Mouse (Mus musculus) megakaryocyte, embryonic 14.5 days (primary cell): Measurements from ENCODE around the gene Chst8.

ENCODE experiments used
- FLI1 ChIP-seq: IDR thresholded peaks from 2 replicates; pipeline ENCODE4 v1.6.1; 2012; ENCODE audit warnings: low read length, inconsistent platforms, mixed read lengths
- GATA1 ChIP-seq: IDR thresholded peaks from 3 replicates; pipeline ENCODE4 v1.6.1; 2012; ENCODE audit warnings: mixed read lengths, low read length, inconsistent platforms, borderline replicate concordance

- TF ChIP-seq FLI1, result no peak
- TF ChIP-seq GATA1, result no peak
Observed at GRCm38 (mm10) chr7:34645623-34646022, 166.9 kb downstream of the Chst8 start.
